Mouse (Mus musculus) R1 (cell line): ENCODE results near the gene Wif1.
A peak's percentile ranks its signal among the peaks of the same experiment; 100 is the strongest.

Experiments used
- DNase-seq: peaks from one replicate; pipeline ENCODE4 v3.0.0-alpha.2; 2018; ENCODE audit warnings: low read depth, low spot score

Gene Wif1

DNA sequence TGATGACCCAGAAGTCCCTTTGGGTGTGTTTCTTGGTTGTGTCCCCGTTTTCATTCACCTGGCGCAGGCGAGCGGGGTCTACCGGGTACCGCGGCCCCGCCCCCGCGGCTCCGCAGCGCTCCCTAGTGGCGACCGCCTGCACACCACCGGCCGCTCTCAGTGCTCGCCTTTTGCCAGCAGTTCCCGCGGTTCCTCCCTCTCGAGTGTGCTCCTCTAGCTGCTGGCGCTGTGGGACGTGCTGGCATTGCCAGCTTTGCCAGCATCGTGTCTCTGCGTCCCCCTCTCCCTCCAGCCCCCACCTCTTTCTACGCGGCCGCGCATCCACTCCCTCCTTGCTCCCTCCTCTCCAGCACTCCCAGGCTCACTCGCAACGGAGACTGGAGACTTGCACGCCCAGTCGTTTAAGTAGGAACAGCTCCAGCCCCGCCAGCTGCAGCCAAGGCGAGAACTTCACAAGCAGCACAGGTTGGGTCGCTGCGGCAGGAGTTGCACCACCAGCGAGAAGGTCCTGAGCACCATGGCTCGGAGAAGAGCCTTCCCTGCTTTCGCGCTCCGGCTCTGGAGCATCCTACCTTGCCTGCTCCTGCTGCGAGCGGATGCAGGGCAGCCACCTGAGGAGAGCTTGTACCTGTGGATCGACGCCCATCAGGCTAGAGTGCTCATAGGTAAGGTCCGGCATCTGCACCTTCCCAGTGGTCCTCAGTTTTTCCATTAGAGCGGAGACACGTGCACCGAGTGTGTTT lies at the start of gene Wif1:
Gene Wif1 (plus strand): TSS at position 135 of the 743 bp plus-strand sequence.
- DNase-seq = peak; percentile 88

DNA sequence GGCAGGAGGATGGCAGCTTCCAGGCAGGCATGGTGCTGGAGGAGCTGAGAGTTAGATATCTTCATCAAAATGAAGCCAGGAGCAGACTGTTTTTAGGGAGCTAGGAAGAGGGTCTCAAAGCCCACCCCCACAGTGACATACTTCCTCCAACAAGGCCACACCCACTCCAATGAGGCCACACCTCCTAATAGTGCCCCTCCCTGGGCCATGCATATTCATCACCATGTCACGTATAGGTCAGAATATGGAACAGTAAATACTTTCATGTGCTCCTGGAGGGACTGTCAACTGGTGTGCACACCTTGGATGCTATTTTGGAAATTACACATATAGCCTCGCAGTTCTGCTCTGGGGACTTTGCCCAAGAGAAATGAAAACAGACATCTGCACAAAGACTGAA lies 31.6 kb upstream of the Wif1 start:
- DNase-seq = no peak

DNA sequence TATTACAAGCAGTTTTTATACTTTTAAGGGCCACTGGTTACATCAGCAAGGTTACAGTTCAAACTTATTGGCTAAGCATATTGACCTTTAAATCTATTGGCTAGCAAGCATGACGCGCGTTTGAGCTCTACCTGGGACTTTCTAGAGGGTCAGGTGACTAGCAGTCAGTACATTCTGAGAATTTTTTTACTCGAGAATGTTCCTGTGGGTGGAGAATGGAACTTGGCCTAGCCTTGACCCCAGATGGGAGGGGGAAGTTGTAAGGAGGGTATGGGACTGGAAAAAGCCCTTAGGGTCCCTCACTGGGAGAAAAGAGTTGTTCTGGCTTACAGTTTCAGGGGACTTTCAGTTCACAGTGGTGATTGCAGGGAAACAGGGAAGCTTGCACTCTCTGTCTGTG lies 22.3 kb upstream of the Wif1 start:
- DNase-seq = peak; percentile 91

DNA sequence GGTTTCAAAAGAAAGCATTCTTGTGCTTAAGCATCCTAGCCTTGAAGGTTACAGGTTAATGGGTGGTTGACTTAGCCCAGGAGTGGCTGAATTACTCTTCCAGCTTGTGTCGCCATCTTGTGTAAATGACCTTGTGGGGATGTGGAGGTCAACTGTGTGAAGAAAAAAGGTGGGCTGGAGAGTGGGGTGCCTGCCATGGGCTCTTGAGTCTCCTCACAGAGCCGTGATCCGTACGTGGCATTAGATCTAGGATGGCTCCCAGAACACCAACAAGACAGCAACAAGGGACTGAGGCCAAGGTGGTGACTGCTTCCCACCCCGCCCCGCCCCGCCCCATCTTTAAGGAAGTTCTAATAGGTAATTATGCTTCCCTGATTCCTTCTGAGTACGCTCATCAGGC lies 17.5 kb upstream of the Wif1 start:
- DNase-seq = peak; percentile 28

DNA sequence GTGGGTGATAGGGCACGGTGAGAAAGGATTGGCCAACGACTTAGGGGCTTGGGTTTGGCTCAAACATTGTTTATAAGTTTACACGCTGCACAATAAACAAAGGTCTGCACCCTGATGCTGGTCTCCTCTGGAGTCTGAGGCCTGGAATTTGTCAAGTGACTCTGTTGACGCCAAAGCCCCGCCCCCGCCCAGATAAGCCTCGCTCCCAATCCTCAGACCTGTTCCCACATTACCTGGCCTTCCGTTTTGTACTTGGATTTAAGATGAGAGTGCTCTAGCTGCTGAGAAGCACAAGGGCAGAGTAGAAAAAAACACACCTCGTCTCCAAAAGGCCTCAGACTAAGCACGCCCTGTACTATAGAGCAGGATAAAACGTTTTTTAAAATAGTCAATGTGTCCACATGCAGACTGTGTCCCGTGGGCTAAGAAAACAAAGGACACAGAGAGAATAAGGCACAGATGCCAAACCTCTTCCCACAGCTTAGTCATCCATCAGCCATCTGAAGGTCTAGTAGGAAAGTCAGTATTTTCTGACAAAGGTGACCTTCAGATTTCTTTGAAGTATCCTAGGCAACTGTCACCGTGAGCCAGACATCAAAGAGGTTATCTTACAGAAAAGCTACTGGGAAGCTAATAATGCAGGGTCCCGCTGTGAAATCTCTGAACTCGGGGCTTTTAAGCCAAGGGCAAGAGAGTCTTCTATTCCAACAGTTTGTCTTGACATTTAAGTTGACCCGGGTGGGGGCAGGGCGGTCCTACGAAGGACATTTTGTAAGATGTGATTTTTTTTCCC lies 16.9 kb upstream of the Wif1 start:
- DNase-seq = peak; percentile 82

DNA sequence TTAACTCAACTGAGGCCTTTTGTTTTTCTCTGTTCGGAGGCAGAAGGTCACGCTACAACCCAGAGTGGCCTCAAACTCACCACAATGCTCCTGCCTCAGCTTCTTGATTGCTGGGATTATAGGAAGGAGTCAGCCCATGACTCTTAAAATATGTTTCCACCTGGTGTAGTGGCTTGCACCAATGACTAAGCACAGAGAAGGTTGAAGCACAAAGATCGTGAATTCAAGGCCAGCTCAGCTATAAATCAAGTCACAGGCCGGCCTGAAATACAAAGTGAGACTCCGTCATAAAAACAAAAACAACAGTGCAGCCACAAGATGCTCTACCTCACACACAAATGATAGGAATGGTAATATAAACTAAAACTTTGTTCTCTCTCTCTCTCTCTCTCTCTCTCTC lies 10.8 kb upstream of the Wif1 start:
- no peak for DNase-seq

DNA sequence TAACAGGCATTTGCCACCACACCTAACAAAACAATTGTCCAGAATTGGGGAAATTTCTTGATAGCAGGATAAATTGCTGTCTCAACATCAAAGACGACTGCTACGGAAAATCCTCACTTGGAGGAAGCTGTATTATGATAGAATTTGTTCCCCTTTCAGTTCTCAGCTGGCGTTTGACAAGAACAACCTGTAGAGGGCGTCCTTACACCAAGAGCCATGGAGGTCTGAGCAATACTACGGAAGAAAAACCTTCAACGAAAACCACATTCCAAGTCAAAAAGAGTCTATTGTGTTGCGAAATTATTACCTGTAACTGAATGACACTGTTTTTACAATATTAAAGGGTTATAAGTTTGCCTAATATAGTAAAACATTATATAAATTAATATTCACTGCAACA lies 2.0 kb upstream of the Wif1 start:
- peak; percentile 74 for DNase-seq

GRCm38 (mm10) chr10:121033128-121033791 lies 500 bp upstream of the Wif1 start:
- DNase-seq = peak; percentile 86

DNA sequence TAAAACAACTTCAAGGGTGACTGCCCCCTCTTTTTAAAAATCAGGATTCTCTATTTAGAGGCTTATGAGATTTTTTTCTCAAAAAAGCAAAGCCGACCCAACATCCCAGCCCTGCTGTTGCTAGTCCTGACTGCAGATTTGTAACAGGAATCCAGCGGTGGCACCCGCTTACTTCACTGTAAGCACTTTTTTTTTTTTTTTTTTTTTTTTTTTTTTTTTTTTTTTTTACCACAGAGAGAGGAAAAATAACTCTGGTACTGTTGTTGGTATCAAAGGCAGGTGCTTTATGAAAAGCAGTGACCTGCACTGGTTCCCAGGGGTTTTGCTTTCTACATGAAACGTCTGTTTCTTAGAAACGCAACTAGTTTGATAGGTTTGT lies 798 bp downstream of the Wif1 start:
- DNase-seq = no peak

DNA sequence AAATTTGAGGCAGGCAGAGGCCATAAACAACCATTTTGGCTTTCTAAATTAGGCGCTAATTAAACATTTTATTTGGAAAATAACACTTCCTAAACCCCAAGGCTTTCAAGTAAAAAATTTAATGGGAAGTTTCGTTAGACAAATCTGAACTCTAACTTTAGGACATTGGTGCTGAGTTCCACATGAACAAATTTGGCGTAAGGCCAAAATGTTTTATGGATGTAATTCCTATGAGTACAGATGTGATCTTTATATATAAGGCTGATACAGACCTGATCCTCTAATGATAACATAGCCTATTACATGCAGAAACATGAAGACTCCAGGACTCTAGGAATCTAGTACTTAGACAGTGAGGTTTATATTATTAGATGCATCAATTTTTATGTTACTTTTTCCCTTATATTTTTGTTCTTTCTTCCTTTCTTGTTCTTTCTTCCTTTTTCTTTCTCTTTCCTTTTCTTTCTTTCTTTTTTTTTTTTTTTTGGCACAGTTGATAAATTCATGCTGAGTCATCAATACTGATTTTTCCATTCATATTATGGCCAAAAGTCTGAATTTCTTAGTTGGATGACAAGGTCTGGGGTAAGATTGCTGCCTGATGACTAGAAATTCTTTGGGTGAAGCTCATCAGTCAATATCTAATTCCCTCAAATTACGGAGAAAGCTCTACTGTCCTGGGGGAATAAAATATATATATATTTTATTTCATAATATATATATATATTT lies 5.0 kb downstream of the Wif1 start:
- no peak for DNase-seq

DNA sequence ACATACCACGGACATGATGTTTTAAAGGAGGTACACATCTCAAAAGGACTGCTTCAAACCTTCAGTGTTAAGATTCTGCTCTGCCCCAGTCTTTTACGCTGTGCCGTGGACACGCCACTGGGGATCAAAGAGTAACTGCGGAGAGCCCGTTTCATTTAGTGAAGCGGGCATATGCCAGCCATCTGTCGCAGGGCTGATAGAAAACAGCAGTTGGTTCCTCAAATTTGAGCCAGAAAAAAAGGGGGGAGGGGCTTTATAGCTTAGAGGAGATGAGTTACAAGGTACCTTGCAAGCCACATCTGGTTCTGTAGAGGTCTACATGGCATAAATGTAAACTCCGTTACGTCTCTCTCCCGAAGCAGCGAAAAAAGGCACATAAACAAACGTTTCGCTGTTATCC lies 7.2 kb downstream of the Wif1 start:
- no peak for DNase-seq

DNA sequence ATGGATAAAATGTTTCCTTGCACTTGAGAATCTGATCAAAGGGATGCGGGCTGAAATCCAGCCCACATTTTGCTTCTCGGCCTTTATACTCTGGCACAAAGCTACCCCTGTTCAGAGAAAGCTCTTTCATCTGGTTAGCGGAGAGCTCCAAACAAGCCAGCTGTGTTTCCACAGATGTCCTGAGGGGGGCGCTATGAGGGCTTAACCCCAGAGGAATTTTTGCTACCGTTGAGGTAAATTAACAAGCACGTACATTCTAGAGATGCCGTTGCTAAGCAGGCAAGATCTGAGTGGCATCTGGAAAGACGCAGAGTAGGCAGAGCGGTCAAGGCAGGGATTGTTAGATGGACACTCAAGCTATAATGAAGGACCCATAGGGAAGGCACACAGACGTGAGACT lies 13.7 kb downstream of the Wif1 start:
- DNase-seq = no peak

DNA sequence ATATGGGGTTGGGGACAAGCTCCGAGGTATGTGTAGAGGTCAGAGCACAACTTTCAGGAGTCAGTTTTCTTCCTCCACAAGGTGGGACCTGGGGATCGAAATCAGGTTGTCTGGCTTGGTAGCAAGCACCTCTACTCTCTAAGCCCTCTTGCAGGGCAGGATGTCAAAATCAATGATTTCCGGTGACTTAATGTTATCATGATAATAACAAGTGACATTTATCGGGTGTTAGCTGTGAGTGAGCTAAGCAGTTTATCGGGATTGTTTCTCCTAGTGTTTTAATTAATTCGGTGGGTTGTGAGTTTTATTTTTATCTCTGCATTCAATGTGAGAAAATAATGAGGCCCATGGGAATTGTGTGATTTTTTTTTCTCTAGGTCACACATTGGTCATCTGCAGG lies 18.3 kb downstream of the Wif1 start:
- no peak for DNase-seq

- DNase-seq = peak; percentile 45
Observed at GRCm38 (mm10) chr10:121055452-121056188, 21.9 kb downstream of the Wif1 start.

GRCm38 (mm10) chr10:121056823-121057222 lies 23.1 kb downstream of the Wif1 start:
- DNase-seq = no peak

DNA sequence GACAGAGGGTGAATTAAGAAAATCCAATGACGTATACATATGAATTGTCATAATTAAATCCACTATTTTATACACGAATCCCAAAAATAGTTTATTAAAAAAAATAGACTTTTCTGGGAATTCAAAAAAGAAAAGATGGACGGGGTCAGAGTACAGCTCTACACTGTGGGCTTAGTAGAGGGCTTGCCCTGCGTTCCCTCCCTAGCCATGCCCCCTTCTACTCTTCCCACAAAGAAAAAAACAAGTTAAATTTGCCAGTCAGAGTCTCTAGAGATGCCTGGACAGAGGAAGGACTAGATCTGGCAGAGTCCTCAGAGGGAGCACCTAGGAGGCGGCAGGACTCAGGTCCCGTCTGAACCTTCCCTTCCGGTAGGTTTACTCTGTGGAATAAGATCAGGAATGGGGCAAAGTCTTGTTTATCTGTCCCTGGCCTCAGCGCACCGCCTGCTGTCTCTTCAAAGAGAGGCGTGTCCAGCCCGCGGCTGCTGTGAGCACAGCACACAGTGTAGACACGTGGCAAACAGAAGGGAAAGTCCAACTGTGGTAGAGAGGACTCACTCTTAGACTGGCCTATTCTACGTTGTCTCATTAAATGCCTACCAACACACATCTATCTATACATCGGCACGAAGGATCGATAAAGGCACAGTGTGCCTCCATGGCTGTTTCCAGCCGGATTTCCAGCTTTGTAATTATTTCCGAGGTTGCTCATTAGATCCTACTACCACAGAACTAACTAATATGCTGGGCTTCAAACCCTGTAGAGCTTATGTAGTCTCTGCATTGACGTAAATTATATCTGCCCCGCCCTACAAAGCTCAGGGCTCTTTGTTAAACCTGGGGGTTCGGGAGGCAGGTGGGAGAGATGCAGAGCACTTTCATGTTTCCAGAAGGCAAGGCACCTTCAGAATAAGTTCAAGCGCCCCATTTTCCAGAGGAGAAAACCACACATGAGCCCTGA lies 25.6 kb downstream of the Wif1 start:
- peak; percentile 15 for DNase-seq

- DNase-seq = no peak
Observed at GRCm38 (mm10) chr10:121061336-121061835, 27.6 kb downstream of the Wif1 start.

DNA sequence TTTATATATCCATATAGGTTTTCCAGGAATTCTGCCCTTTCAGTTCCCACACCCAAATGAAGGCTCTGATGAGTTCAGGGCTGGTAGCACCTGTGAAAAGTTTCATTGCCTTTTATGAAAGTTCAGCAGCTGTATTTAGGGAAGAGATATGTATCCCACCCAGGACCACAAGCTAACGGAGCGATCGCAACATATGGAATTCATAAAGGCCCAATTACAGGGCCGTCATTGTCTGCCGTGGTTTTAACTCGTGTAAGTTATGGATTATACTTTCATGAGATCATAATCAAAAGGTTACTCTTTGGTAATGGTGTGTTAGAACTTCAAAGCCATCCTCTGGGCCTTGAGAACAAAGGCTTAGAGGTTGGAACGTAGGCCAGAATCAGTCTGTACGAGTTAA lies 28.9 kb downstream of the Wif1 start:
- no peak for DNase-seq

GRCm38 (mm10) chr10:121067416-121067951 lies 33.7 kb downstream of the Wif1 start:
- no peak for DNase-seq

DNA sequence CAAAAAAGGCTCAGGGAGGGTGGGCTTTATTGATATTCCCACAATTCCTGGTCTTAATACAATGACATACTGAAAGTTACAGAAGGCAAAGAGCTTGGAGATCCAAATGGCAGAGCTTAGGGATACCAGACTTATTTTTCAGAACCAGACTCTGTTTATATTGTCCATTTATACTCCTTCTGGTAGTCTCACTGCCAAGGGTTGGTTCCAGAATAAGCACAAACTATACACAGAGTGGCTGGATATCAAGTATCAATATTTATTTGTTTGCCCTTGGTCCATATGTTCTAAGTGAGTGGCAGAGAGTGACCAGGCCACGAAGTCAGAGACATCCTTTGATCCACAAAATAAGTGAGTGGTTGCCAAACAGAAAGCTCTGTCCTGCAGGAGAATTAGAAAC lies 34.2 kb downstream of the Wif1 start:
- DNase-seq = no peak
